Mouse (Mus musculus): ENCODE data around the gene Vasn. TPM values are rescaled to one million over a fixed set of nuclear protein-coding genes. Genes with fewer than 3 reads are reported as not detected.
A peak's percentile ranks its signal among the peaks of the same experiment; 100 is the strongest.

Vasn gene
- polyA plus RNA-seq, 1 experiment from 2014 or later: 35.9 TPM

DNA sequence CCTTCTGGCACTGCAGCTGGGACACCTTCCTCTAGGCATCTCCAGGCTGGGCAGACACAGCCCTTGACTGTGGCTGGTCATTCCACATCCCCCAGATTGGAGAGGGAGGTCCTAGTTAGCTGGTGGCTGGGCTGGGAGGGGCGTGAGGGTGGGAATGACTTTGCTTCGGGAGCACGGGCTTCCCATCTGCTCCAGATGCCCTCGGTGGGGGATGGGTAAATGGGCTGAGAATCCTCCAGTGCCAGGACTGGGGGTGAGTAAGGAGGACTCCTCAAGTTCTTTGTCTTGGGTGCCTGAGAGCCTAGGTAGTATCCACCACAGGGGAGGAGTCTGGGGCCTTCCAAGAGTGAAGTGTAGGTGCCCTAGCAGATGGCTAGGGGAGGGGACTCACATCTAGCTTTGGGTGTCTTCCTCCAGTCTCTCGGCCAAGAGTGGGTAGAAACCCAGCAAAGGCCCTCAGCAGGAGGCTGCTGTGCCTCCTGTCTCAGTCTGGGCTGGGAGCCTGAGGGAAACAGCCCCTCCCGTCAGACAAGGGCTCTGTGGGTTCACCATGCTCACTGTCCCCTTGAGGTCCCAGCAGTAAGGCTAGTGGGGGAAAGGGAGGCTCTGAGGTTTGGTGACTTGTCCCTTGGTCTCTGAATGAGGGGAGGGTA, 40.7 kb upstream of the Vasn start:
- Histone ChIP-seq H3K27ac (peak overlapping the region; percentile 67), H3K4me1 (peaks cover 89% of the 10 kb centered on the region), H3K4me2 (replicated peaks) (peak overlapping the region; percentile 100), H3K9me3 (no peaks in the 10 kb centered on the region), H3K4me3 (peak overlapping the region; percentile 90; the same call in 1 of the 2 replicates), H3K27me3 (no peaks in the 10 kb centered on the region), H3K9ac (peak overlapping the region; percentile 57), H3K36me3 (peaks cover 2% of the 10 kb centered on the region; the same call in 1 of the 2 replicates)
- WGBS: 22% methylated on average over 6 of the region's 6 CpGs
- no peak for ATAC-seq (ENCODE audit: low FRiP score, low read depth)

DNA sequence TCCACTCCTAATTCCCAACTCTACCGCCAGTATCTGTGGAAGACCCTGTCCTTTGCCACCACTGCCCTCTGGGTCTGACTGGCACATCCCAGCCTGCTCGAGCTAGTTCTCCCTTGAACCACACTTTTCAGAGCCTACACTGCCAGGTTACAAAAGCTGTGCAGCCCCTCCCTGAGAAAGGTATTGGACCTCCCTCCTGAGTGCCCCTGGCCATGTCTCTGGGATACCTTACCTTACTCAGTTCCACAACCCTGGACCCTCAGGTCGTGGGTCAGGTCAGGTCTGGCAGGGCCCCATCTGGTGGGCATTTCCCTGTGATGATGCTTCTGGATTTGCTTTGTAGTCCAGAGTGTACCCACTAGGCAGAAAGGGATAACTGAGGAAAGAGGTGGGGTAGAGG, 40.1 kb upstream of the Vasn start:
- Histone ChIP-seq H3K4me1 (peaks cover 95% of the 10 kb centered on the region), H3K4me3 (no peak overlapping the region), H3K4me2 (replicated peaks) (no peak overlapping the region), H3K27me3 (no peaks in the 10 kb centered on the region), H3K27ac (peak overlapping the region; percentile 67; the same call in 1 of the 2 replicates), H3K36me3 (peaks cover 2% of the 10 kb centered on the region; the same call in 1 of the 2 replicates), H3K9me3 (no peaks in the 10 kb centered on the region), H3K9ac (no peak overlapping the region)
- WGBS: 84% methylated on average over 3 of the region's 3 CpGs
- ATAC-seq (ENCODE audit: low FRiP score, low read depth): no peak

DNA sequence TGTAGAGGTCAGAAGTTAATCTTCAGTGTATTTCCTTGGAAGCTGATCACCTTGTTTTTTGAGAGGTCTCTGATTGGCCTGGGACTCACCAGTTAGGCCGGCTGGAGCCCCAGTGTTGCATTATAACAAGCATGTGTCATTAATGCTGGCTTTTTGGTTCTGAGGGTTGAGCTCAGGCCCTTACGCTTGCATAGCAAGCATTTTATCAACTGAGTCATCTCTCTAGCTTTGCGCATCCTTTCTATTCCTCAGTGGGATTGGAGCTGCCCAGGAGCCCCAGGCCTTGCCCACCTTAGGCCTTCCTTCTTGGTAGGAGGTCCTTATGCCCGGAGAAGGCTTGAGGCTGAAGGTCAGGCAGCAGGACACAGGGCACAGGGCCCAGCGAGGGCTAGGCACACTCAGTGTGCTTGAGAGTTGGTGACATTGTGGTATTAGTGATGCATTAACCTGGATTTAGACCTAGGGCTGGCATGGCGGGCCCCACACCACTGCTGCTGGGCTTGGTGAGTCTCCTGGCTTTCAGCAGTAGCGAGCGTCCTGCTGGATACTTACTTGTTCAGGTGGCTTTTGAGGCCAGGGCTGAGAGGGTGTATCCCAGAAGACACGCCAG, 38.9 kb upstream of the Vasn start:
- WGBS: 68% methylated on average over 9 of the region's 9 CpGs
- no peak overlapping the region for H3K4me3 ChIP-seq
- H3K9ac ChIP-seq: 0 out of 2 replicates have a peak overlapping the region, but pooled peaks have one; percentile 19
- no peak for ATAC-seq (ENCODE audit: low FRiP score, low read depth)
- peaks cover 100% of the 10 kb centered on the region for H3K4me1 ChIP-seq
- H3K27me3 ChIP-seq: no peaks in the 10 kb centered on the region
- H3K27ac ChIP-seq: peak overlapping the region; percentile 55; the same call in 1 of the 2 replicates
- no peaks in the 10 kb centered on the region for H3K9me3 ChIP-seq
- 0 out of 2 replicates have a peak overlapping the region, but pooled peaks have one; percentile 11 for H3K4me2 ChIP-seq (replicated peaks)
- peaks cover 2% of the 10 kb centered on the region; the same call in 1 of the 2 replicates for H3K36me3 ChIP-seq

DNA sequence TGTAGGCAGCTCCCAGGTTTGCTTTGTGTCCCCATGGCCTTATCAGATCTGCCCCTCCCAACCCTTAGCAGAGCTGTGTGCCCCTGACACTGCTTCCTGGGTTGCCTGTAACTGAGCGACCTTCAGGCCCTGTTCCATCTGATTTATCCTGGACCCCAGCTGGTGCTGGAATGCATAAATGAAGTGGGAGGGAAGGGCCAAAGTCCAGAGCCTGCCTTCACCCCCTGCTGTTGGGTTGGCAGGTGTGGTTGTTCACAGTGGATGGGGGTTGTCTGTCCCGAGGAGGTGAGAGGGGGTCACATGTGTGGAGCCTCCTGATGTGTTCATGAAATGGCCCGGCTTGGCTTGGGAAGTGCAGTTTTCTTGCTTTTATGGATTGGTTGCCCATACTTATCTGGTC, 37.6 kb upstream of the Vasn start:
- H3K4me3 ChIP-seq: no peak overlapping the region
- no peak for ATAC-seq (ENCODE audit: low FRiP score, low read depth)
- WGBS: 8% methylated on average over 3 of the region's 3 CpGs

DNA sequence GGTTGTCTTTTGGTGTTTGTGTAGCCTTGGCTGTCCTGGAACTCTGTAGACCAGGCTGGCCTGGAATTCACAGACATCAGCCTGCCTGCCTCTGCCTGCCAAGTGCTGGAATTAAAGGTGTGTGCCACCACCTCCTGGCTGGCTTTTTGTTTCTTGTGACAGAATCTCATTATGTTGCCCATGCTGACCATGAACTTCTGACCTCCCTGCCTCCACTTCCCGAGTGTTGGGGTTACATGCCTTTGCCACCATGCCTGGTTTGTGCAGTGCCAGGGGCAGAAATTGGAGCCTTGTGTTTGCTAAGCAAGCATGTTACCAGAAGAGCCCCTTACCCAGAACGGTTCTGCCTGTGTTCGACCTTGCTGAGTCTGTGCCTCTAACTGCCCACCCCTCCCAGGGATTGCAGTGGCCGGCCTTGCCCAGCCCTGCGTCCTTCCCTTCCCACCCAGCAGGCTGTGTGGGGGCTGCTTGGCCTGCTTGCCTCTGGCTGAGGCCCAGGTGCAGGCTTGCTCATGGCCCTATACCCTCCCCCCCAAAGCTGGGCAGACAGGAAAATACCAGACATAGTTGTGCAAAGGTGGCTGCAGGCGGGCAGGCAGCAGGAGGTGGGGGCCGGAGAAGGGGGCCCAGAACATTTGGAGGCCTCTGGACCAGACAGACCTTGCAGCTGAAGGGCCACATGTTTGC, 36.8 kb upstream of the Vasn start:
- H3K9me3 ChIP-seq: no peaks in the 10 kb centered on the region
- H3K4me3 ChIP-seq: 0 out of 2 replicates have a peak overlapping the region, but pooled peaks have one; percentile 10
- peaks cover 100% of the 10 kb centered on the region for H3K4me1 ChIP-seq
- H3K36me3 ChIP-seq: peaks cover 2% of the 10 kb centered on the region; the same call in 1 of the 2 replicates
- peak; percentile 54 for ATAC-seq (ENCODE audit: low FRiP score, low read depth)
- 5% methylated on average over 7 of the region's 7 CpGs for WGBS
- peak overlapping the region; percentile 92 for H3K27ac ChIP-seq
- H3K27me3 ChIP-seq: no peaks in the 10 kb centered on the region
- peak overlapping the region; percentile 56 for H3K9ac ChIP-seq
- peak overlapping the region; percentile 57 for H3K4me2 ChIP-seq (replicated peaks)

More for the DNA sequence above, 37.6 kb upstream of the Vasn start:
- Histone ChIP-seq H3K27me3 (no peaks in the 10 kb centered on the region), H3K4me1 (peaks cover 100% of the 10 kb centered on the region), H3K9ac (peak overlapping the region; percentile 56), H3K27ac (peak overlapping the region; percentile 92), H3K9me3 (no peaks in the 10 kb centered on the region), H3K36me3 (peaks cover 2% of the 10 kb centered on the region; the same call in 1 of the 2 replicates), H3K4me2 (replicated peaks) (peak overlapping the region; percentile 57)

DNA sequence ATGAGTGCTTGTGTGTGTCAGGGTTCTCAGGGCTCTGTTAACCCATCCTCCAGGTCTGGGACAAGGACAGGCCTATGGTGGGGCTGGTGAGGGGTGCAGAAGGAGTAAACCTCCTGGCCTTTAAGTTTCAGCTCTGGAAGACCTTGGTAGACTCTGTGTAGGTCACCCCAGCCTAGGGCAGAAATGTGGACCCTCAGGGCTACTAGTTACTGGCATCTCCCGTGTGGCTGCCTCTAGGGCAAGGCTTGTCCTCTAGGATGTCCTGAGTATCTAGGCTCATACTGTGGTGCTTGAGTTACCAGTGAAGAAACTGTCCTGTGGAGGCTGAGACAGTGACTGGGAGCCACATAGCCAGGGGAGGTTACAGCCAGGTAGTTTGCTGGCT, 36.3 kb upstream of the Vasn start:
- Histone ChIP-seq H3K4me2 (replicated peaks) (peak overlapping the region; percentile 57), H3K27ac (peak overlapping the region; percentile 92), H3K4me3 (0 out of 2 replicates have a peak overlapping the region, but pooled peaks have one; percentile 10), H3K9ac (peak overlapping the region; percentile 56), H3K27me3 (no peaks in the 10 kb centered on the region), H3K4me1 (peaks cover 100% of the 10 kb centered on the region), H3K36me3 (peaks cover 1% of the 10 kb centered on the region), H3K9me3 (no peaks in the 10 kb centered on the region)
- WGBS: 30% methylated on average over 1 of the region's 1 CpGs
- ATAC-seq (ENCODE audit: low FRiP score, low read depth): peak; percentile 8; the same call in 1 of the 2 replicates

DNA sequence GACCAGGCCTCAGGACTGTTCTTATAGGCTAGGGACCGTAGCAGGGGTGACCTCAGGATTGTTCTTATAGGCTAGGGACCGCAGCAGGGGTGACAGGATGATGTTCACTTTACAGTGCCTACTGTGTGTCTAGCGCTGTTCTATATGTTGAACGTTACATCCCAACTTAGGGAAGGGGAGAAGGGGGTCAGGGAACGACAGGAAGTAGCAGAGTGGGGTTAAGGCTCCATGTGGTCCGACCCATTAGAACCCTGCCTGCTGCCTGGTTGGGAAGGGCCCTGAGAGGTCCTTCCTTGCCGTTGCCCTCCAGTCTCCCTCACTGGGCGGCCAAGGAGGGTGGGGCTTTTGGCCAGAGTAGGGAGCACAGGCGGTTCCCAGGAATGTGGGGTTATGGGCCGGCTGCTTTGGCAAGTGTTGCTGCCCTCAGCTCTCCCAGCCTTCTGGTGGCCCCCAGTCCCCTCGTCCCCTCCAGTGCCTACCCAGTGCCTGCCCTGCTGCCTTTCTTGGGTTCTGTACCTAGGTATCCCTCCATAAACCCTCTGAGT, 35.4 kb upstream of the Vasn start:
- Histone ChIP-seq H3K4me3 (0 out of 2 replicates have a peak overlapping the region, but pooled peaks have one; percentile 3), H3K4me2 (replicated peaks) (peak overlapping the region; percentile 57), H3K36me3 (peaks cover 10% of the 10 kb centered on the region), H3K27ac (peak overlapping the region; percentile 92; the same call in 1 of the 2 replicates), H3K27me3 (no peaks in the 10 kb centered on the region), H3K9ac (peak overlapping the region; percentile 31; the same call in 1 of the 2 replicates), H3K4me1 (peaks cover 94% of the 10 kb centered on the region), H3K9me3 (no peaks in the 10 kb centered on the region)
- no peak for ATAC-seq (ENCODE audit: low FRiP score, low read depth)
- WGBS: 59% methylated on average over 11 of the region's 11 CpGs

DNA sequence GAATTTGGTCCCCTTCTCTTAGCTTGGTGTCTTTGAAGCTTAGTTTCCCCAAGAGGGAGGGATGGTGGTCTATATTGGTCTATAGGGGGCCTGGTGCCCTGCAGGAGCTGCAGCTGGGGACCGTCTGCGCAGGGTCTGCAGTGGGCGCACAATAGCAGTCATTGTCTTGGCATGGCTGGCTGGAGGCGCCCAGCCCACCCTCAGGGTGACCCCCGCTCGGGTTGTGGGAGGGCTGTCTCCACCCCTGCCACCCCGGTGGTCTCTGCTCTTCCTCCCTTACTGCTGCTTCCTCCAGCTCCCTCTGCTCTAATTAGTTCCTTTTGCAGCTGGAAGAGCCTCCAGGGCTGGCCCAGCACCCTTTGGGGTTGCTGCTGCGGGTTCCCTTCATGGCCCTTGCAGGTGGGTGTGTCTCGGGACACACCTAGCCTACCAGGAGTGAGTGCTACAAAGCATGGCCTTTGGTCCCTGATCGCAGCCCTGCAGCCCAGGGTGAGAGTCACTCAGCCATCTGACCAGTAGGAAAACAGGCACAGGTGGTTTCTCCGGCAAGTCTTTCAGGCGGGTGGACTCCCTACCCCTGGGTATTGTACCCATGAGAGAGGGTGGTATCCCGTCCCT, 34.1 kb upstream of the Vasn start:
- H3K4me3 ChIP-seq: no peak overlapping the region
- H3K27me3 ChIP-seq: no peaks in the 10 kb centered on the region
- H3K9ac ChIP-seq: peak overlapping the region; percentile 39; the same call in 1 of the 2 replicates
- H3K4me2 ChIP-seq (replicated peaks): peak overlapping the region; percentile 38
- ATAC-seq (ENCODE audit: low FRiP score, low read depth): no peak
- H3K36me3 ChIP-seq: peaks cover 22% of the 10 kb centered on the region
- H3K27ac ChIP-seq: peak overlapping the region; percentile 73; the same call in 1 of the 2 replicates
- H3K9me3 ChIP-seq: no peaks in the 10 kb centered on the region
- WGBS: 45% methylated on average over 13 of the region's 13 CpGs
- H3K4me1 ChIP-seq: peaks cover 81% of the 10 kb centered on the region

DNA sequence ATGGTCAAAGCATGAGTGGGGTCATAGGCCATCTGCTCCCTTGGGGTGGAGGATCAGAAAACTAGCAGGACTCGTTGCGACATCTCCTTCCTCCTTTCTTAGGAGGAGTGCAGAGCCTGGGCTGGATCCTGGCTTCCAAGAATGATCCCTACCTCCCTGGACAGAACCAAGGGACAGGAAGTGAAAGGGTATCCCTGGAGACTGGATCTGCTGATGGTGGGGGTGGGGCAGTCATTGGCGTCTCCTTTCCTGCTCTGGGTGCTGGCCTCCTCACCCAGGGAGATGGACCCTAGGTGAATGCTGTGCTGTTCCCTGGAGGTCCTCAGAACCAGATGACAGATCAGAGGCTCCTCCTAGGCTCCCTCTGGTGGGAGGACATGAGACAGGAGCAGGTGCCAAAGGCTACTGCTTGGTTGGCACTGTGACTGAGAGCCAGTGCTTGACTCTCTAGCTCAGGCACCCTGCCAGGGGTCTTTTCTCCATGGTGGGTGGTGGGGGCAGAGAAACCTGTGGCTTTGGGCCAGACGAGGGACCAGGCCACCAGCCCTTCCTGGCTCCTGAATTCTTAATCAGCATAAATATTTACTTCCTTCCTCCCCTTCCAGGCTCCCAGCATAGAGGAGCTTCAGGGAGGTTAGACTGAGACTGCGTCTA, 33.2 kb upstream of the Vasn start:
- WGBS: 32% methylated on average over 5 of the region's 5 CpGs
- no peak for ATAC-seq (ENCODE audit: low FRiP score, low read depth)
- Histone ChIP-seq H3K4me3 (no peak overlapping the region), H3K27ac (peak overlapping the region; percentile 73; the same call in 1 of the 2 replicates), H3K27me3 (no peaks in the 10 kb centered on the region), H3K36me3 (peaks cover 31% of the 10 kb centered on the region), H3K4me2 (replicated peaks) (0 out of 2 replicates have a peak overlapping the region, but pooled peaks have one; percentile 9), H3K9me3 (no peaks in the 10 kb centered on the region), H3K4me1 (peaks cover 72% of the 10 kb centered on the region), H3K9ac (peak overlapping the region; percentile 43; the same call in 1 of the 2 replicates)

DNA sequence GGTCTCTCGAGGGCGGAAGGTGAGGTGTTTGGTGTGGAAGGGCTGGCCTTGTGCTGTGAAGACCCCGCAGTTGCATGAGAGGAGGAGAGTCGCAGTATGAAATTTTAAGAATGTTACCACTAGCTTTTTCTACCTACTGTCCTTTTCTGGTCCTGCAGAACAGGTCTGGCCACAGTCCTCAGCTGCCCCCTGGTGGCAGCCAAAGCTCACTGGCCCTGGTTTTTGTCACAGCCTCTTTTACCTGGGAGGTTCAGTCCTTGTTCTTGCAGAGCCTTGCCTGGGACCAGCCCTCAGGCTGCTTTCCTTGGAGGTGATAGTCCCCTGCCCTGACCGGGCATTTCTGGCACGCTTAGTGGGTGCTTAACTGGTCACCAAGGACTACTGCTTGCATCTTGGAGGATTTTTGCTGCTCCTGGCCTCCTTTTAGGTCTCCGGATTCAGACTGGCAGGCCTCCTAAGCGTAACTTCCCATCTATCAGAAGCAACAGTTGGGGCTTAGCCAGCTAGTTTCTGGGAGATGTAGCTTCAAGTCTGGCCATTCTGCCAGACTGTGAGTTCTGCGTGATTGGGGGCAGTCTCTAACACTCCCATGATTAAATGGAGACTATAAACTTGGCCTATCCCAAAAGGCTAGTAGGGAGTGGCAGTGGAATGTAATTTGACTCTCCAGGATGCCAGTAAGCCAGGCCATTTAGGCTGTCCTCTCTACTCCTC, 31.8 kb upstream of the Vasn start:
- ATAC-seq (ENCODE audit: low FRiP score, low read depth): peak; percentile 30
- no peak overlapping the region for H3K4me3 ChIP-seq
- H3K4me2 ChIP-seq (replicated peaks): 0 out of 2 replicates have a peak overlapping the region, but pooled peaks have one; percentile 14
- peaks cover 58% of the 10 kb centered on the region for H3K4me1 ChIP-seq
- H3K27ac ChIP-seq: peak overlapping the region; percentile 73
- no peaks in the 10 kb centered on the region for H3K9me3 ChIP-seq
- peak overlapping the region; percentile 43 for H3K9ac ChIP-seq
- no peaks in the 10 kb centered on the region for H3K27me3 ChIP-seq
- H3K36me3 ChIP-seq: peaks cover 45% of the 10 kb centered on the region
- 35% methylated on average over 9 of the region's 9 CpGs for WGBS

All from limb, embryonic 13.5 days (tissue).